Mouse (Mus musculus) kidney, adult 2 months (tissue): ENCODE results near the gene Bend4. TPM values are rescaled to one million over a fixed set of nuclear protein-coding genes. Genes with fewer than 3 reads are reported as not detected.

Experiments used
- DNase-seq: peaks from one replicate; pipeline ENCODE4 v3.0.0; 2021
- H3K27ac ChIP-seq: fragments of 200-500 bp; 2 replicates; pipeline ENCODE4 v1.5.1; 2012; ENCODE audit warnings: low read depth, low read length, control low read depth, inconsistent platforms; ENCODE audit not compliant: insufficient read depth
- H3K27me3 ChIP-seq: fragments of 200-500 bp; replicated peaks from 2 replicates; pipeline ENCODE4 v1.6.1; 2012; ENCODE audit warnings: mild to moderate bottlenecking, moderate library complexity, low read length, inconsistent platforms; ENCODE audit not compliant: control insufficient read depth, insufficient read depth
- H3K36me3 ChIP-seq: fragments of 200-500 bp; 2 replicates; pipeline ENCODE4 v1.6.1; 2012; ENCODE audit warnings: mild to moderate bottlenecking, moderate library complexity, low read length, inconsistent platforms; ENCODE audit not compliant: control insufficient read depth, insufficient read depth
- H3K4me1 ChIP-seq: fragments of 200-500 bp; 2 replicates; pipeline ENCODE4 v1.6.1; 2011; ENCODE audit warnings: low read length; ENCODE audit not compliant: control insufficient read depth, insufficient read depth
- H3K4me3 ChIP-seq: fragments of 200-500 bp; 2 replicates; pipeline ENCODE4 v1.5.1; 2011; ENCODE audit warnings: mild to moderate bottlenecking, low read depth, low read length, control low read depth; ENCODE audit not compliant: insufficient read depth
- CTCF ChIP-seq: fragments of 200-500 bp; conservative IDR thresholded peaks from 2 replicates; pipeline ENCODE4 v1.5.1; 2011; ENCODE audit warnings: low read depth, mild to moderate bottlenecking, control low read depth, low read length, moderate library complexity, mixed read lengths; ENCODE audit not compliant: insufficient read depth, insufficient read length
- POLR2A ChIP-seq: fragments of 200-500 bp; IDR thresholded peaks from one replicate; pipeline ENCODE4 v1.6.1; 2011; ENCODE audit warnings: low read depth, low read length, control low read depth
- WGBS: fragments of 180-500 bp; shearing (Covaris S2); methylation state at CpG from one replicate; pipeline ENCODE4 v1.1.7; 2018; 5-methylcytosine and 5-hydroxymethylcytosine counted together
- polyA plus RNA-seq: library from polyadenylated mRNA; depleted of rRNA; stranded (reverse); fragments of >200 nt; gene quantifications from 2 replicates; pipeline ENCODE4 v1.2.3, GENCODE M21; 2012

The Bend4 gene
- polyA plus RNA-seq, 1 experiment = 0.33 TPM

- 72% methylated on average over 7 of the region's 7 CpGs for WGBS
Observed at GRCm38 (mm10) chr5:67411475-67411874, 16.6 kb downstream of the Bend4 start.

DNA sequence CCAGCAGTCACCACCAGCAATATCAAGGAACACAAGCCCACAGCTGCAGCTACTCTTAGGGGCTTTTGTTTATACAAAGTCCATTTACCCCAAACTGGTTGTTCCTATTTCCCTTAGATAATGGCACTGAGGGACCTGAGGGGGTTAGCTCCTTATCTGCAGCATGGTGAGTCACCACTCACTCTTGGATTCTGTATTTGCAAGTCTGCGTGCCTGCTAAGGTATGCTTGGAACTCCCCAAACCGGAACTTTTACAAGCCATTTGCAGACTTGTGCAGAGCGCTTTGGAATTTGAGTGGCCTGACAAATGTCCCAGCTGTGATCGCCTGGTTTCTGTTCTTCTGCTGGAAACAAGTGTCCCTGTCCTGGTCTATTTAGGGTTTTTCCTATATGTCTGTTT lies 17.7 kb downstream of the Bend4 start:
- Histone ChIP-seq H3K27me3 (no peaks in the 10 kb centered on the region), H3K27ac (no peak overlapping the region), H3K4me3 (no peak overlapping the region), H3K4me1 (no peaks in the 10 kb centered on the region), H3K36me3 (no peaks in the 10 kb centered on the region)
- DNase-seq = no peak
- TF ChIP-seq CTCF (no peak), POLR2A (no peak)
- WGBS = 71% methylated on average over 4 of the region's 4 CpGs

More at GRCm38 (mm10) chr5:67411475-67411874, 16.6 kb downstream of the Bend4 start:
- Histone ChIP-seq H3K4me3 (no peak overlapping the region), H3K4me1 (no peaks in the 10 kb centered on the region), H3K27me3 (no peaks in the 10 kb centered on the region), H3K36me3 (no peaks in the 10 kb centered on the region), H3K27ac (no peak overlapping the region)
- TF ChIP-seq CTCF (no peak), POLR2A (no peak)
- no peak for DNase-seq

DNA sequence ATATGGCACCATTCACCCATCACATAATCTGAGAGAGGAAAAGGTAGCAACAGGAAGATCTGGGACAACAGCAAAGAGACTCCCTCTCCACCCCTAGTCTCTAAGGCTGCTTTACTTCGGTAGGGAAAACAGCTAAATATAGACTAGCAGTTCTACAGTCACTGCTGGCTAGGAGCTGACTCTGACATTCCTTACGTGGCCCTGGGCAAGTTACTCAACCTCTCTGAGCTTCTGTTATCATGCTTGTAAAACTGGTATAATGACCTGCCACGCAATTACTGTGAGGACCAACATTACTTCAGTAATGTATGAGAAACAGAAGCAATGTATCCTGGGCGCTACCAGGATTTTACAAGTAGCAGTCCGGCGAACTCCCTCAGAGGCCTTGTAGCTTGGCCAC lies 19.7 kb downstream of the Bend4 start:
- no peak for TF ChIP-seq POLR2A
- TF ChIP-seq CTCF = no peak
- Histone ChIP-seq H3K36me3 (no peaks in the 10 kb centered on the region), H3K4me1 (no peaks in the 10 kb centered on the region), H3K4me3 (no peak overlapping the region), H3K27me3 (no peaks in the 10 kb centered on the region), H3K27ac (no peak overlapping the region)
- DNase-seq = no peak
- 86% methylated on average over 6 of the region's 6 CpGs for WGBS

- no peak for DNase-seq
- Histone ChIP-seq H3K27me3 (no peaks in the 10 kb centered on the region), H3K4me3 (no peak overlapping the region), H3K27ac (no peak overlapping the region), H3K4me1 (no peaks in the 10 kb centered on the region), H3K36me3 (no peaks in the 10 kb centered on the region)
- WGBS = 65% methylated on average over 9 of the region's 9 CpGs
- TF ChIP-seq CTCF (no peak), POLR2A (no peak)
Observed at GRCm38 (mm10) chr5:67404919-67405318, 23.2 kb downstream of the Bend4 start.

DNA sequence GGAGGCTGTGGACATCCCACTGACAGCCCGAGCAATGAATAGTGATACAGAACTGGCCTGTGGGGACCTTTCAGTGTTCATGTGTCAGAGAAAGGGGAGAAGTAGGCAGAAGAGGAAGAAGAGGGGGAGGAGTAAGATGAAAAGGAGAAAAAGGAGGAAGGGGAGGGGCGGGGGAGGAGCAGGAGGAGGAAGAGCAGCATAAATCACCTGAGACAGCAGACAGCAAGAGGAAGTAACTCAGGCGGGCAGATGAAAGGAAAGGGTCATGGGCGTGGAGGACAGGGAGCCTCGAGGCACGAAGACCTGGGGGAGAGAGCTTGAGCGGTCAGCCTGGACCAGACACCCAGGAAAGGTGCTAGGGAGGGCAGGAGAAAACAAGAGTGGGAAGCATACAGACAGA lies 23.7 kb downstream of the Bend4 start:
- H3K36me3 ChIP-seq = no peaks in the 10 kb centered on the region
- no peaks in the 10 kb centered on the region for H3K4me1 ChIP-seq
- no peaks in the 10 kb centered on the region for H3K27me3 ChIP-seq
- WGBS = 26% methylated on average over 7 of the region's 7 CpGs
- no peak overlapping the region for H3K4me3 ChIP-seq
- no peak for DNase-seq
- no peak for TF ChIP-seq POLR2A
- TF ChIP-seq CTCF = no peak
- H3K27ac ChIP-seq = no peak overlapping the region

DNA sequence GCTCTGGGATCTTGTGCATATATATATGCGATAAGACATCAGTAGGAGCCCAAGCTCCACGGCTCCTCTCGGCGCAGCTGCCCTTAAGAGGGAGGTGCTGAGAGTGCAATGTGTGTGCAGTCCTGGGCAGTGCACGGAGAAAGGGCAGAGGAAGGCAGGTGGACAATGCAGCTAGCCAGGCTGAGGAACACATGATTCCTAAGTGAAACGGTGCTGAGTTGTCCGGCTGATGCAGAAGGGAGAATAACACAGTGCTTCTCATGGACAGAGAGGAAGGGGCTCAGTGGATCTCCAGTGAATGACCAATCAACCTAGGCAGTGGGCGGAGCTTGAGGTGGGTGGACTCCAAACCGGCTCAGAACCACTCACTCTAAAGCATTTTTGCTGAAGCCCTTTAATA lies 26.5 kb downstream of the Bend4 start:
- peak overlapping the region; percentile 1; the same call in 1 of the 2 replicates for H3K4me3 ChIP-seq
- H3K36me3 ChIP-seq = no peaks in the 10 kb centered on the region
- H3K27me3 ChIP-seq = no peaks in the 10 kb centered on the region
- DNase-seq = peak; percentile 8
- H3K27ac ChIP-seq = no peak overlapping the region
- TF ChIP-seq POLR2A (no peak), CTCF (no peak)
- WGBS = 20% methylated on average over 9 of the region's 9 CpGs
- no peaks in the 10 kb centered on the region for H3K4me1 ChIP-seq

GRCm38 (mm10) chr5:67400608-67401480 lies 27.3 kb downstream of the Bend4 start:
- DNase-seq = no peak
- no peak for TF ChIP-seq POLR2A
- TF ChIP-seq CTCF = no peak
- no peaks in the 10 kb centered on the region for H3K4me1 ChIP-seq
- H3K27ac ChIP-seq = no peak overlapping the region
- WGBS = 23% methylated on average over 12 of the region's 12 CpGs
- no peak overlapping the region for H3K4me3 ChIP-seq
- no peaks in the 10 kb centered on the region for H3K36me3 ChIP-seq
- H3K27me3 ChIP-seq = no peaks in the 10 kb centered on the region
